In the genomic region with DNA sequence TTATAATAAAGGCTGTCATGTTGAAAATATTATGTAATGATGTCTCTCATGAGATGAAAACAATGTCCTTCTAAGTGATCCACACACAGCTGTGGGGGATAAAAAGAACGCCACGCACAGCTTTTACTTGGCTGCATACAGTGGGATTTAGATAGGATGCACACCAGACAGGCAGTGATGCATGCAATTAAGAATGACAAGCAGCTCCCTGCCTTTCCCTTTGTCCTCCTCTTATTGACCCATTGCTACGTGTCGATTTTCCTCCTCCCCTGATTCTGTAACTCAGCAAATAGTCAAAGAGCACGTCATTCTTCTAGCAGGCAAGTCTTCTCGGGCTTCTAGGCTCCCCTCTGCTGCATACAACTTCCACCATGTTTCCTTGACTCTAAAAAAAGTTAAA, we compare ENCODE assay signal across 15 mouse cellular contexts.
DNase-seq lines count a peak whose midpoint lies in the region; ATAC-seq lines count a peak whose summit lies in the region.
"Had no signal": no experiment of that assay in that cellular context is flagged by ENCODE, and none has a peak within 500 bp of the region (broad histone marks: within the 10 kb centered on the region; RNA-seq: fewer than 3 reads in every experiment).

No protein-coding gene starts in this region.

- WGBS in forebrain, embryonic 15.5 days = 23% methylated on average over 6 of the region's 6 CpGs
- WGBS in forebrain, embryonic 11.5 days = 32% methylated on average over 6 of the region's 6 CpGs
- WGBS in hindbrain, embryonic 14.5 days = 20% methylated on average over 6 of the region's 6 CpGs
- 33% methylated on average over 6 of the region's 6 CpGs for WGBS in midbrain, embryonic 12.5 days

- no peak overlapping the region for H3K4me2 ChIP-seq in forebrain, embryonic 15.5 days (replicated peaks)
- H3K4me2 ChIP-seq in forebrain, embryonic 11.5 days (ENCODE audit: low read depth, low read length, severe bottlenecking) = no peak overlapping the region
- peak overlapping the region; percentile 40 for H3K4me2 ChIP-seq in hindbrain, embryonic 14.5 days (replicated peaks)
- H3K4me2 ChIP-seq in midbrain, embryonic 12.5 days (replicated peaks) = no peak overlapping the region
- H3K4me2 ChIP-seq: heart, embryonic 11.5 days had no signal

- 0 out of 2 replicates have a peak, but pooled peaks have one; percentile 42 for ATAC-seq in forebrain, embryonic 15.5 days (replicated peaks)
- ATAC-seq in forebrain, embryonic 11.5 days (replicated peaks; ENCODE audit: low FRiP score) = no peak
- ATAC-seq in hindbrain, embryonic 14.5 days (ENCODE audit: low FRiP score) = 0 out of 2 replicates have a peak, but pooled peaks have one; percentile 27
- ATAC-seq in midbrain, embryonic 12.5 days (ENCODE audit: low FRiP score, low read depth) = peak; percentile 47; the same call in 1 of the 2 replicates

- DNase-seq in forebrain, embryonic 11.5 days (ENCODE audit: low spot score) = no peak
- peak; percentile 25 for DNase-seq in ES-CJ7 (ENCODE audit: low read depth, low spot score)
- peak; percentile 34 for DNase-seq in hindbrain, embryonic 14.5 days (ENCODE audit: low spot score)
- no peak for DNase-seq in cerebellum, postnatal 36 days
- DNase-seq in frontal cortex, postnatal 36 days (ENCODE audit: low spot score in 2 of 2) = no peak
- DNase-seq in lung, postnatal 10 days = no peak
- DNase-seq: cerebellum, adult 11-12 months; gastrocnemius, adult 2 months; lung, adult 2 months; right cerebral cortex, postnatal 25 days; thymus, adult 2 months had no signal

- H3K27ac ChIP-seq in forebrain, embryonic 15.5 days (replicated peaks) = no peak overlapping the region; the same call in 1 of the 2 replicates
- no peak overlapping the region for H3K27ac ChIP-seq in forebrain, embryonic 11.5 days (ENCODE audit: low read depth, low read length)
- peak overlapping the region; percentile 73 for H3K27ac ChIP-seq in hindbrain, embryonic 14.5 days
- peak overlapping the region; percentile 54 for H3K27ac ChIP-seq in midbrain, embryonic 12.5 days (replicated peaks)

- H3K36me3 ChIP-seq in forebrain, embryonic 15.5 days = no peaks in the 10 kb centered on the region
- H3K36me3 ChIP-seq in forebrain, embryonic 11.5 days (ENCODE audit: control insufficient read depth, insufficient read depth, low read length) = no peaks in the 10 kb centered on the region
- H3K36me3 ChIP-seq in hindbrain, embryonic 14.5 days (replicated peaks; ENCODE audit: control insufficient read depth, insufficient read depth) = no peaks in the 10 kb centered on the region
- no peaks in the 10 kb centered on the region for H3K36me3 ChIP-seq in midbrain, embryonic 12.5 days

- H3K4me3 ChIP-seq in forebrain, embryonic 15.5 days = no peak overlapping the region
- H3K4me3 ChIP-seq in forebrain, embryonic 11.5 days (ENCODE audit: low read depth, low read length) = no peak overlapping the region
- no peak overlapping the region; the same call in 1 of the 2 replicates for H3K4me3 ChIP-seq in hindbrain, embryonic 14.5 days (replicated peaks; ENCODE audit: low read length)
- H3K4me3 ChIP-seq in midbrain, embryonic 12.5 days = no peak overlapping the region
- H3K4me3 ChIP-seq: megakaryocyte, embryonic 14.5 days had no signal

- no peak overlapping the region for H3K9ac ChIP-seq in forebrain, embryonic 15.5 days (replicated peaks)
- no peak overlapping the region for H3K9ac ChIP-seq in forebrain, embryonic 11.5 days (ENCODE audit: low read length)
- H3K9ac ChIP-seq in hindbrain, embryonic 14.5 days = no peak overlapping the region
- no peak overlapping the region for H3K9ac ChIP-seq in midbrain, embryonic 12.5 days (replicated peaks)

- H3K9me3 ChIP-seq in forebrain, embryonic 15.5 days = no peaks in the 10 kb centered on the region
- H3K9me3 ChIP-seq in forebrain, embryonic 11.5 days (ENCODE audit: control insufficient read depth, low read length) = no peaks in the 10 kb centered on the region
- H3K9me3 ChIP-seq in hindbrain, embryonic 14.5 days (ENCODE audit: control insufficient read depth, low read length) = no peaks in the 10 kb centered on the region
- no peaks in the 10 kb centered on the region for H3K9me3 ChIP-seq in midbrain, embryonic 12.5 days

- peaks cover 9% of the 10 kb centered on the region; the same call in 1 of the 2 replicates for H3K4me1 ChIP-seq in forebrain, embryonic 15.5 days
- H3K4me1 ChIP-seq in forebrain, embryonic 11.5 days (replicated peaks; ENCODE audit: control insufficient read depth, insufficient read depth, low read length) = 0 out of 2 replicates have a peak, but pooled peaks cover 3% of the 10 kb centered on the region
- peaks cover 4% of the 10 kb centered on the region for H3K4me1 ChIP-seq in hindbrain, embryonic 14.5 days (replicated peaks; ENCODE audit: control insufficient read depth, insufficient read depth, low read length)
- H3K4me1 ChIP-seq in midbrain, embryonic 12.5 days = peaks cover 12% of the 10 kb centered on the region

- no peaks in the 10 kb centered on the region for H3K27me3 ChIP-seq in forebrain, embryonic 15.5 days
- no peaks in the 10 kb centered on the region for H3K27me3 ChIP-seq in forebrain, embryonic 11.5 days (ENCODE audit: control insufficient read depth, insufficient read depth, low read length)
- no peaks in the 10 kb centered on the region for H3K27me3 ChIP-seq in hindbrain, embryonic 14.5 days (ENCODE audit: control insufficient read depth, insufficient read depth, low read length)
- H3K27me3 ChIP-seq in midbrain, embryonic 12.5 days = no peaks in the 10 kb centered on the region
- H3K27me3 ChIP-seq: megakaryocyte, embryonic 14.5 days had no signal

Comparison
In these comparisons a context has a peak if more than half of its experiments do, and no peak if none do; other contexts are left out.
1. H3K27ac ChIP-seq: peak in hindbrain, embryonic 14.5 days (single experiment) and midbrain, embryonic 12.5 days (single experiment); none in forebrain, embryonic 15.5 days (single experiment) and forebrain, embryonic 11.5 days (single experiment).
2. DNase-seq: peak in ES-CJ7 (single experiment) and hindbrain, embryonic 14.5 days (single experiment); none in forebrain, embryonic 11.5 days (single experiment), cerebellum, postnatal 36 days (0 of 2), frontal cortex, postnatal 36 days (0 of 2) and lung, postnatal 10 days (single experiment).